Mouse (Mus musculus) kidney, adult 2 months (tissue): ENCODE results near the gene Ppp1r8. TPM values are rescaled to one million over a fixed set of nuclear protein-coding genes. Genes with fewer than 3 reads are reported as not detected.
"Not testable (repeated sequence)": the region's sequence is repeated elsewhere in the genome, so short reads cannot be mapped to it uniquely, and the experiment has no call there.

ENCODE experiments used
- DNase-seq: peaks from one replicate; pipeline ENCODE4 v3.0.0; 2021
- H3K27ac ChIP-seq: fragments of 200-500 bp; 2 replicates; pipeline ENCODE4 v1.5.1; 2012; ENCODE audit warnings: low read depth, low read length, control low read depth, inconsistent platforms; ENCODE audit not compliant: insufficient read depth
- H3K27me3 ChIP-seq: fragments of 200-500 bp; replicated peaks from 2 replicates; pipeline ENCODE4 v1.6.1; 2012; ENCODE audit warnings: mild to moderate bottlenecking, moderate library complexity, low read length, inconsistent platforms; ENCODE audit not compliant: control insufficient read depth, insufficient read depth
- H3K36me3 ChIP-seq: fragments of 200-500 bp; 2 replicates; pipeline ENCODE4 v1.6.1; 2012; ENCODE audit warnings: mild to moderate bottlenecking, moderate library complexity, low read length, inconsistent platforms; ENCODE audit not compliant: control insufficient read depth, insufficient read depth
- H3K4me1 ChIP-seq: fragments of 200-500 bp; 2 replicates; pipeline ENCODE4 v1.6.1; 2011; ENCODE audit warnings: low read length; ENCODE audit not compliant: control insufficient read depth, insufficient read depth
- H3K4me3 ChIP-seq: fragments of 200-500 bp; 2 replicates; pipeline ENCODE4 v1.5.1; 2011; ENCODE audit warnings: mild to moderate bottlenecking, low read depth, low read length, control low read depth; ENCODE audit not compliant: insufficient read depth
- CTCF ChIP-seq: fragments of 200-500 bp; conservative IDR thresholded peaks from 2 replicates; pipeline ENCODE4 v1.5.1; 2011; ENCODE audit warnings: low read depth, mild to moderate bottlenecking, control low read depth, low read length, moderate library complexity, mixed read lengths; ENCODE audit not compliant: insufficient read depth, insufficient read length
- POLR2A ChIP-seq: fragments of 200-500 bp; IDR thresholded peaks from one replicate; pipeline ENCODE4 v1.6.1; 2011; ENCODE audit warnings: low read depth, low read length, control low read depth
- WGBS: fragments of 180-500 bp; shearing (Covaris S2); methylation state at CpG from one replicate; pipeline ENCODE4 v1.1.7; 2018; 5-methylcytosine and 5-hydroxymethylcytosine counted together
- polyA plus RNA-seq: library from polyadenylated mRNA; depleted of rRNA; stranded (reverse); fragments of >200 nt; gene quantifications from 2 replicates; pipeline ENCODE4 v1.2.3, GENCODE M21; 2012

Ppp1r8 gene
- polyA plus RNA-seq, 1 experiment, result 25.2 TPM

DNA sequence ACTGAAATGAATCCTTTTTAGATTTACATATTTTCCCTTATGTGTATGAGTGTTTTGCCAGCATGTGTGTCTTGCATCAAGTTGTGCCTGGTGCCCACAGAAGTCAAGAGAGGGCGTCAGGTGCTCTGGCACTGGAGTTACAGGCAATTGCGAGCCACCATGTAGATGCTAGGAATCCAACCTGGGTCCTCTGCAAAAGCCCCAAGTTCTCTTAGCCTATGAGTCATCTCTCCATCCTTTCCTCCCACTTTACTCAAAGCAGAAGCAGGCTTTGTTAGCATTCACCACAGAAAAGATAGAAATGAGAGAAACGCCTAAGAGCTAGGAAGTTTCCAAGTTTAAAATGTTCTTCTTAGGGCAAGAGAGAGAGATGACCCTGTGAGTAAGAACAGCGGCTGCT lies 43.1 kb downstream of the Ppp1r8 start:
- TF ChIP-seq CTCF (no peak), POLR2A (no peak)
- no peaks in the 10 kb centered on the region for H3K4me1 ChIP-seq

DNA sequence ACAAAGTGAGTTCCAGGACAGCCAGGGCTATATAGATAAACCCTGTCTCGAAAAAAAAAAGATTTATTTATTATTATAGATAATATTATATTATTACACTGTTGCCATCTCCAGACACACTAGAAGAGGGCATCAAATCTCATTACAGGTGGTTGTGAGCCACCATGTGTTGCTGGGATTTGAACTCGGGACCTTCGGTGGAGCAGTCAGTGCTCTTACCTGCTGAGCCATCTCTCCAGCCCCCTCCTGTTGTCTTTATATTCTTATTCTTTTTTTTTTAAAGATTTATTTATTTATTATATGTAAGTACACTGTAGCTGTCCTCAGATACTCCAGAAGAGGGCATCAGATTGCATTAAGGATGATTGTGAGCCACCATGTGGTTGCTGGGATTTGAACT lies 44.3 kb downstream of the Ppp1r8 start:
- not testable (repeated sequence) for H3K4me3 ChIP-seq, H3K4me1 ChIP-seq, H3K27ac ChIP-seq, H3K27me3 ChIP-seq, H3K36me3 ChIP-seq, DNase-seq
- WGBS, result 89% methylated on average over 3 of the region's 3 CpGs

More for the DNA sequence above, 43.1 kb downstream of the Ppp1r8 start:
- H3K27ac ChIP-seq, result no peak overlapping the region
- WGBS, result 93% methylated on average over 4 of the region's 4 CpGs
- no peak for DNase-seq
- no peaks in the 10 kb centered on the region; the same call in 1 of the 2 replicates for H3K27me3 ChIP-seq
- no peak overlapping the region for H3K4me3 ChIP-seq
- no peaks in the 10 kb centered on the region for H3K36me3 ChIP-seq

DNA sequence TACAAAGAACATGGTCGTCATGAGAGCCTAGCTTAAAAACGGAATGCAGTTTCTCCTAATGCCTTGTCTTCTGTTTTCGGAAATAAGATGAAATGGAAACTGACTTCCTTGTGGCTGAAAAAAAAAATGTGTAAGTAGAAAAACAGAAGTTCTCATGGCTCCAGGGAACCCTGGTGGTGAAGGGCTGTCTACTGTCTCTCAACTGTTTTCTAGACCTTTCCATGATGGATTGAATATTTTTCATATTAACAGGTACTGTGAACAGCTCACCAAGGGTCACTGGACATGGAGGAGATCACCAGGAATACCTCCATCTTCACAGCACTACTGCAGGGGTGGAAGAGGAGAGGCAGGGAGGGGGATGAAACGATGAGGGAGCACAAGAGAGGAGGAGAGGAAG lies 44.9 kb downstream of the Ppp1r8 start:
- no peak overlapping the region for H3K4me3 ChIP-seq
- no peaks in the 10 kb centered on the region; the same call in 1 of the 2 replicates for H3K27me3 ChIP-seq
- TF ChIP-seq POLR2A, result no peak
- no peak for TF ChIP-seq CTCF
- no peak overlapping the region for H3K27ac ChIP-seq
- WGBS, result 59% methylated on average over 4 of the region's 4 CpGs
- H3K36me3 ChIP-seq, result no peaks in the 10 kb centered on the region
- no peak for DNase-seq
- H3K4me1 ChIP-seq, result no peaks in the 10 kb centered on the region

DNA sequence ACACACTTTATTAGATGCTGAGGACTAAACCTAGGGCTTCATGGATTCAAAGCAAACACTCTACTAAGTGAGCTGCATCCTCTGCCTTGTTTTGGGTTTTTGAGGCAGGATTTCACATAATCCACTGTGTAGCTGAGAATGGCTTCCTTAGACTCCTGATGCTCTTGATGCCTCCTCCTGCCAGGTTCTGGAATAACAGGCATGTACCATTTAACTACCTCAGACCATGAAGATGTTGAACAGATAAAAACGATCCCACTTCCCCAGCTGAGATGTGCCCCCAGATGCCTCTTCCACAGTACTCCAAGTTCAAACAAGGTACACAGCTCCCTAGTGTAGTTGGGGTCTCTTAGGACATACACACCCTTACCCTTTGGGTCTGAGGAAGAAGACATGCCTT lies 45.5 kb downstream of the Ppp1r8 start:
- no peaks in the 10 kb centered on the region; the same call in 1 of the 2 replicates for H3K27me3 ChIP-seq
- H3K36me3 ChIP-seq, result no peaks in the 10 kb centered on the region
- no peak overlapping the region for H3K4me3 ChIP-seq
- DNase-seq, result no peak
- no peaks in the 10 kb centered on the region for H3K4me1 ChIP-seq
- 61% methylated on average over 1 of the region's 1 CpGs for WGBS
- no peak overlapping the region for H3K27ac ChIP-seq
- TF ChIP-seq POLR2A (no peak), CTCF (no peak)

DNA sequence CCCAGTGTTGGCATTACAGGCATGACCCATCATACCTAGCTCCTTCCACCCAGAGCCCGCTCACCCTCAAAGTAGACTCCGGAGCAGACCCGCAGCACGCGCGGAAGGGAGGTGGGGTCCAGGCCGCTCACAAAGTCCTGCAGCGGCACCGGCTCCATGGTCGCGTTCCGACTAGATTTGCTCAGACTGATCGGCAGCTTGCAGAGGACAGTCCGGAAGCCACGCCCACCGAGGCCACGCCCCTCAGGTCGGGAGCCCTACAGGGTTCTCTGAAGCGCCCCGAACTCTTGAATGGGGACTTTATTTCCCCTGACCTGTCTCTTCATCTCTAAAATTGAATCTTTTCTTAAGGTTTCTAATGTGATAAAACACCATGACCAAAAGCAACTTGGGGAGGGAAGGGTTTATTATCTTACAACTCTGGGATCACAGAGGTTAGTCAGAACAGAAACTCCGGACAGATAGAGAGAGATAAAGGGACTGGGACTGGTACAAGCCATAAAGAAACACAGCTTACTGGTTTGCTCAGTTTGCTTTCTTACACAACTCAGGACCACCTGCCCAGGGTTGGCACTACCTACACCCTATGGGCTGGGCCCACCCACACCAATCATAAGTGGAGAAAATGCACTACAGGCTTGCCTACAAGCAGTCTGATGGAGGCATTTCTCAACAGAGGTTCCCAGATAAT lies 46.6 kb downstream of the Ppp1r8 start, which contains the start of gene Themis2:
Themis2 (minus strand) TSS at position 192 of the 691 bp plus-strand sequence.
- no peaks in the 10 kb centered on the region for H3K36me3 ChIP-seq
- H3K4me3 ChIP-seq, result peak within 1 kb of the TSS; percentile 39
- H3K27me3 ChIP-seq, result no peaks in the 10 kb centered on the region; the same call in 1 of the 2 replicates
- WGBS, result 2% methylated on average over 21 of the region's 21 CpGs
- peak; percentile 71 for DNase-seq
- H3K27ac ChIP-seq, result no peak within 1 kb of the TSS
- no peak for TF ChIP-seq CTCF
- TF ChIP-seq POLR2A, result no peak
- H3K4me1 ChIP-seq, result no peaks in the 10 kb centered on the region

DNA sequence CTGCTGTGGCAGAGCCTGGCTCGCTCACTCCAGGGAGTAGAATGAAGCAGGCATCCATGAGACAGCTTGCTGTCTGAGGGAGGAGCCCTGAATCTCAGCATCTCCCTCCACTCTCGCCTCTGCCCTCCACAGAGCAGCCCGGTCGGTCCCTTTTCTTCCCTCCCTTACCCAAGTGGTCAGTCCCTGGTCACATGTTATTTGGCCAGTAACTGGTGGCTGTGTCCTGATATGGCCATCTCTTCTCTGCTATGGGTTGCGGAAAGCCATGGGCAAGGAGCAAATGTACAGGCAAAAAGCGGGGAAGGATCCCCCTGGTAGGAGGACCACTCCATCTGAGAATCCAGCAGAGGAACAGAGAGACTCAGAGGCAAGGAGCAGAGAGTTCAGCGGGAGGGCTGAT lies 47.8 kb downstream of the Ppp1r8 start:
- 60% methylated on average over 7 of the region's 7 CpGs for WGBS
- Histone ChIP-seq H3K36me3 (no peaks in the 10 kb centered on the region), H3K4me3 (no peak overlapping the region), H3K4me1 (no peaks in the 10 kb centered on the region), H3K27ac (no peak overlapping the region), H3K27me3 (no peaks in the 10 kb centered on the region; the same call in 1 of the 2 replicates)
- DNase-seq, result no peak
- no peak for TF ChIP-seq CTCF
- TF ChIP-seq POLR2A, result no peak

DNA sequence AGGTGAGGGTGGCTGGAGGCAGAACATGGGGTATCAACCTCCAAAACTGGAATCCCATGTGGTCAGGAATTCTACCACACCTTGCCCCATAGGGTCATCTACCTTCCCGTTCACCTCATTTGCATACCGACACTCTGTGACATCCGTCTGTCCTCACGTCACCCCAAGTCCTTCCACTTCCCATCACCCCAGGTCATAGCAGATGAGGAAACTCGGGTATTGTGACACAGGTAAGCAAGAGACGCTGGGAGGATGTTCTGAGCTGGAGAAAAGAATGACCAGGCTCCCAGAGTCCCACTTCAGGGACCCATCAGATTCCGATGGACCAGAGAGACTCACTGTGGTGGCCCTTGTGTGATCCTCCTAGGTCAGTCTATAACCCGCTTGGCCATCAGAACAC lies 48.2 kb downstream of the Ppp1r8 start:
- Histone ChIP-seq H3K36me3 (no peaks in the 10 kb centered on the region), H3K27ac (no peak overlapping the region), H3K27me3 (no peaks in the 10 kb centered on the region; the same call in 1 of the 2 replicates), H3K4me3 (no peak overlapping the region), H3K4me1 (no peaks in the 10 kb centered on the region)
- WGBS, result 75% methylated on average over 8 of the region's 8 CpGs
- DNase-seq, result no peak
- TF ChIP-seq POLR2A (no peak), CTCF (no peak)
